Mouse (Mus musculus): ENCODE measurements around the gene Sh2d6.
"Not testable (repeated sequence)": the region's sequence is repeated elsewhere in the genome, so short reads cannot be mapped to it uniquely, and the experiment has no call there.

Gene Sh2d6

GRCm38 (mm10) chr6:72503309-72503708, 18.2 kb downstream of the Sh2d6 start:
- DNase-seq (ENCODE audit: low spot score in 2 of 2): no peak

DNA sequence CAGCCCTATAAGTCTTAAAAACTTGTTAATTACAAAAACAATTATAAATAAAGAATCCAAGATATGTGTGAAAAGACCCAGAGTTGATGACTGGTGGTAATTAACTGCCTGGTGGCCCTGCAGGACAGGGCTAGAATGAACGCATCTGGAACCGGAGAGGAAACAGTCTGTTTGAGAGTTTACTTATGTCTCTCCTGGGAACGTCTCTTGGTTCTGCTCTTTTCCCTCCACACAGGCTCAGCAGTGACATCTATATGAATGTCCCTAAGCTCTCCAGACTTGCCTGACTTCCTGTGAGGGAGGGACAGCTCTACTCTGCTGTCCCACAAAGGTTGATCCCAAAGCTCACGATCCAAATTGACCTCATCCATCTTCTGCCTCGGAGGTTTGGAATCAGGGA, 22.6 kb downstream of the Sh2d6 start:
- no peak for DNase-seq (ENCODE audit: low spot score in 2 of 2)

DNA sequence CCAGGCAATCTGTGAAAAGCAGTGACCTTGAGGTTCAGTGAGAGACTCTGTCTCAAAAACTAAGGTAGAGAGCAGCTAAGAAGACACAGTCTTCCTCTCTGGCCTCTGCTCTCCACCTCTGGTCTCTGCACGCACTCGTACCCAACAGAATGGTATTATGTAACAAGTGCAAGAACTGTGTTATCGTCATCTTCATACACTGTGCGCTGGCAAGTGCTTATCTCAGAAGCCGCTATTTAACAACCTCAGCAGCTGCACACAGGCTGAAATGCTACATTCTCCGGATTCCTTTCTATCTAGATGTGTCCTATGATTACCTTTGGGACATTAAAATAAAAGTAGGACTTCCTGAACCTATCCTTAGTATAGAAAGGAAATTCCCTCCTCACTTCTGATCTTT, 28.6 kb downstream of the Sh2d6 start:
- peak; percentile 79 to 85 for DNase-seq (ENCODE audit: low spot score in 2 of 2)

DNA sequence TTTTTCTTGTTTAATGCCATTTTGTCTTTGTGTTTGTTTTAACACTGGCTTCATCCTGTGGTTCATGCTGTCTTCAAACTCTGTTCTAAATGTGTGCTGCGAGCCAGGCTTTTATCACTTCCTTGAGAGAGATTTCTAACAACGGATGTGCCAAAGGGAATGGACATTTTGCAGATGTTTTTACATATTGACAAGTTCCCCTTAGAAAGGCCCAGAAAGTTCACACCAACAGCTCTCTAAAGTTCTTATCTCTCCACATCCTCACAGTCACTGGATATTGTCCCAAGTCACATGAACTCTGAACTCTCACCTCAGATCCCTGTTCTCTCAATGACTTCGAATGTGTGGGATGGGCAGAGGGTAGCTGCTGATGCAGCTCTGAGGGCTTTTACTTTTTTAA, 30.4 kb downstream of the Sh2d6 start:
- DNase-seq (ENCODE audit: low spot score in 2 of 2): peak; percentile 73 to 74

DNA sequence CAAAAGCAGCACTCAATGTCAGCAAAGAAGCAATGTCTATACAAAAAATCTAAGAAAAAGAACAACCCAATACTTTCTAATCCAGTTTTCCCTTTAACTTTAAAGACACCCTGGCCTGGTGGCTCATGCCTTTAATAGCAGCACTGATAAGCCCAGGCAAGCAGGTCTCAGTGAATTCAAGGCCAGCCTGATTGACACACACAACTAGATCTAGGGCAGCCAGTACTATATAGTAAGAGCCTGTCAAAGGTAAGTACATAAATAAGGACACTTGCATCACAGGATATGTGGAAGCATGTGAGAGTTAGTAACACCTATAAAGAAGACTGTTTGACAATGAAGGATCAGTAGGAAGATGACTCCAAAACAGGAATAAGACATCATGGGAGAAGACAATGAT, 32.0 kb downstream of the Sh2d6 start:
- peak in 1 of 2 experiments; percentile 25 for DNase-seq (ENCODE audit: low spot score in 2 of 2)

DNA sequence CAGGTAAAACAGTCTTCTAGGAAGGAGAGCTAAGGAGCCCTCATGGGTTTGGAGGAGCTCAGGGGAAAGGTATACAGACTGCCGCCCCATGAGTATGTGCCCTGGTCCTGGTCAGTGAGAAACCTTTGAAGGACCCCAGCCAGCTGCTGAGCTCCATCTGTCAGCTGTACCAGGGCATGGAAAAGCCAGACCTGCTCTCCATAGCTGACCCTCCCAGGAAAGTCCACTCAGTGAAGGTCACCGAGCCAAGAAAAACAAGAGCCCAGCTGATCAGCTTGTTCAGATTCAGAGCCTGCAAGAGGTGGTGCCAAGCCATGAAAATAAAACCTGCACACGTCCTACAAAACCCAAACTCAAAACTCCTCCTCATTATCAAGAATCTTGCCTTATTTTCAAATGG, 32.7 kb downstream of the Sh2d6 start:
- DNase-seq (ENCODE audit: low spot score in 2 of 2): peak; percentile 77 to 81

GRCm38 (mm10) chr6:72487282-72487681, 34.2 kb downstream of the Sh2d6 start:
- DNase-seq (ENCODE audit: low spot score in 2 of 2): no peak

GRCm38 (mm10) chr6:72486307-72486706, 35.2 kb downstream of the Sh2d6 start:
- DNase-seq (ENCODE audit: low spot score in 2 of 2): no peak

- DNase-seq (ENCODE audit: low spot score in 2 of 2): no peak
Observed at GRCm38 (mm10) chr6:72484887-72485286, 36.6 kb downstream of the Sh2d6 start.

- no peak for DNase-seq (ENCODE audit: low spot score in 2 of 2)
Observed at GRCm38 (mm10) chr6:72482156-72482555, 39.4 kb downstream of the Sh2d6 start.

DNA sequence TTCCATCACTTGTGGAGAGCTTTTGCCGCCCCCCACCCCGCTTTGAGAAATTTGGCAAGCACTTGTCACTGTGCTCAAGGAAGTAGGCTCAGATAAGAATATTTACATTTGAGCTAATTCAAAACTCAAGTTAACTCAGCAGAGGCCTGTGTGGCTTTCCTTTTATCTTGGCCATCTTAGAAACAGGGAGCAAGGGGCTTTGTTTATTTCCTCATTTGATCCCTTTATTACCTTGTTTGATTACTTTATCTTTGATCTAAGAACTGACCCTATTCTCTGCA, 41.1 kb downstream of the Sh2d6 start:
- DNase-seq (ENCODE audit: low spot score in 2 of 2): no peak

DNA sequence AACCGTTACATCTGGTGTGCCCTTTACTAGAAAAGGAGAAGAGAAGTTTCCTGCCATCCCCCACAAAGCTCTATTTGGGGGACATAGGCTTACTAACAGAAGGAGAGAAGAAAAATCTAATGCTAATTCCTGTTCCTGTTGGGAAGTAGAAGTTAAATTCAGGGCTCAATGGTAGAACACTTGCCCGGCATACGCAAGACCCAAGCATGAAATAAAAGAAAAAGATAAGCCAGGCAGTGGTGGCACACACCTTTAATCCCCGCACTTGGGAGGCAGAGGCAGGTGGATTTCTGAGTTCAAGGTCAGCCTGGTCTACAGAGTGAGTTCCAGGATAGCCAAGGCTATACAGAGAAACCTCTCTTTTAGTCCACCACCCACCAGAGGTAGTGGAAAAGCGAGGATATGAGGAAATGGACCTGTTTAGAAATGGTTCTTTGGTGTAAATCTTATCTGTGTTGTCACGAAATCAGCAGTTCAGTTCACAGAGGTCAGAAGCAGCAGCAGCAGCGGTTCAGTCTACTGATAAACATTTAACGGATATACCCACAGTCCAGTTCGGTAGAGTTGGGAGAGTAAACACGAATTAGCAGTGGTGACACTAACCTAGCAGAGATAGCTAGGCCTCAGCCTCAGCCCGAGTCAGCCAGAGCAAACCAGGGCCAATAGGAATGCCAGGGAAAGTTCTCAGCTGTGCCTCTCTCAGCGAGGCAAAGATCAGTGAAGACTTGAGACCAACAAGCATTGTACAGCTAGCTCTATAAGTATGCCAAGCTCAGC, 41.7 kb downstream of the Sh2d6 start:
- no peak for DNase-seq (ENCODE audit: low spot score in 2 of 2)

DNA sequence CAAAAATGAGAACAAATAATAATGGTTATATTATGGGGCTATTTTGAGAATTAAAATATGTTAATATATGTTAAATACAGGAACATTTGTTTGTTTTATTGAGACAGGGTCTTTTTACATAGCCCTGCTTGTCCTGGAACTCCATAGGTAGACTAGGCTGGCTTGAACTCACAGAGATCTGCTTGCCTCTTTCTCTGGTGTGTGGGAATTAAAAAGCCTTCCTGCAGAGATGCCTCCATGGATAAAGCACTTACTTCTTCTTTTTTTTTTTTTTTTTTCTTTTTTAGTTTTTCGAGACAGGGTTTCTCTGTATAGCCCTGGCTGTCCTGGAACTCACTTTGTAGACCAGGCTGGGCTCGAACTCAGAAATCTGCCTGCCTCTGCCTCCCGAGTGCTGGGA, 42.8 kb downstream of the Sh2d6 start:
- DNase-seq (ENCODE audit: low spot score in 2 of 2): not testable (repeated sequence)

- DNase-seq (ENCODE audit: low spot score in 2 of 2): no peak
Observed at GRCm38 (mm10) chr6:72477621-72478020, 43.9 kb downstream of the Sh2d6 start.

- no peak for DNase-seq (ENCODE audit: low spot score in 2 of 2)
Observed at GRCm38 (mm10) chr6:72476836-72477235, 44.7 kb downstream of the Sh2d6 start.

- DNase-seq (ENCODE audit: low spot score in 2 of 2): no peak
Observed at GRCm38 (mm10) chr6:72475221-72475985, 46.1 kb downstream of the Sh2d6 start.

DNA sequence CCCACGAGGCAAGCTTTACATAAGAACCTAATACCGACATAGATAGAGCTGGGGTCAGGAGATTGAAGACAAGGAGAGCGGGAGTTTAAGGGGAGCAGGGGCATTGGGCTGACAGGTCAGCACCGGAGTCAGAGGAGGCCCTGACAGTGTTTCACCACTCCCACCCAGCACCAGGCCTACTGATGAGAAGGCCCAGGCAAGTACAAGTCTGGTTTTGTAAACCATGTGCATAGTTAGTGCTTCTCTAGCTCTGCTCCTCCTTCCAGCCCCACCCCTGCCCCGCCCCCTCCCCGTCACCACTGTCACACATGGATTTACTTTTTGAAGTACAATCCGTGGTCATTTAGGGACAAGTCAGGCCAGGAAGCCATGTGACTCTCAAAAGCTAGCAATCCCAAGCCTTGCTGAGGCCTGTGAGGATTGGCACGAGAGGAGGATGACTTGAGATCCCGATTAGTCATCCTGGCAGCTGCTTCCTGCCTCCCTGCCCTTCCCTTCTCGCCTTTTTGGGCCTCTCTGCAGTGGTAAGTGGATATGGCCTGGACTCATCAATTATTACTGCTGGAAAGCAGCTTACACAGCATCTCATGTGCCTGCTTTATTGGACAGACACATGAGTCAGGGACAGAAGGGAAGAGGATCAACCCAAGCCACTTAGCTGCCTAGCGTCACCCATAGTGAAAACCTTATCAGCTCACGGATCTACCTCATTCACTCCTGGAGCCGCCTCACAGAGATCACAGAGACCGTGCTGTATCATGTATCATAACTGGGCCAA, 48.1 kb downstream of the Sh2d6 start:
- DNase-seq (ENCODE audit: low spot score in 2 of 2): peak; percentile 82 to 85

DNA sequence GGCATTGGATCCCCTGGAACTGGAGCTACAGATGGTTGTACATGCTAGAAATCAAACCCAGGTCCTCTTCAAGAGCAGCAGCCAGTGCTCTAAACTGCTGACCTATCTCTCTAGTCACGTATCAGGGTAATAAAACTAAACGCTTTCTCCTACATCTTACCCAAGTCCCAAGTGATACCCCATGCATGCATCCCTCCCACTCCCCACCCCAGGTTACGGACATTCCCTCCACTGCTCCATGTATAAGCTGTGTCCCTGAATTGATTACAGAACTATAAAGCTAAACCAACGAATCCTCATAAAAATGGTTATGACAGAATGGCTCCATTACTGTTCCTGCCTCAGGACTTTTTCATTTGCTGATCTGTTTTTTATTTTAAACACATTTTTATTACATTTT, 55.3 kb downstream of the Sh2d6 start:
- no peak for DNase-seq (ENCODE audit: low spot score in 2 of 2)

DNA sequence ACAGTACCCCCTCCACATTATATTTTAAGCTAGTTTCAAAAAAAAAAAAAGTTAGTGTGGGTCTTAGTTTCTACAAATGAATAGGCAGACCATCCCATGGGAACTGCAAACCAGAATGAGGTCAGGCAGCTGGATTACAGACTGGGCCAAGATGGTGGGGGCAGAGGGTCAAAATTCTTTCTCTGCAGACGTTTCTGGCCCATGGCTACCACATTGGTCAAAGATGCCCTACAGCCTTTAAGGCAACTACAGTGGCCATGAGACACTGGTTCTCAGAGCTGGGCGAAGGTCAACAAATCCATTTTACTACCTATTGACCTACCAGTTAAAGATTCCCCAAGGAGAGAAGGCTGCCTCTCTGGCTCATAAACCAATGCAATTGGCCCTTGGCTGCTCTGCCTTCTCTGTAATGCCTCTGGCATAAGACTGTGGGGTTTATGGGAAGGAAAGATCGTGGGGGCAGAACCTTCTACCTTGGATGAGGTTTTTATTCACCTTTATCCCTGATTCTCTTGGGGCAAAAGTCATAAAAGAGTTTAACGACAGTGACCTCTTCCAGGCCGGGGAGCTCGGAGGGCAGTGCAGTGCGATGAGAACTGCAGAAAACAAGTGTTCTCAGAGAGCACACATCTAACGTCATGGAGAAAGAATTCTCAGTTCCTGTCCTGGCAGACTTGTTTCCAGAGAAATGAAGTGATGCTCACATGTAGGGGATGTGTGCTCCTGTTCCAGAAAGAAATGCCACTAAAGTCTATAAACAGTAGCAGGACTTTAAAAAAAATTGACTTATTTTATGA, 55.9 kb downstream of the Sh2d6 start:
- DNase-seq (ENCODE audit: low spot score in 2 of 2): peak; percentile 41 to 55
